Mouse (Mus musculus): ENCODE results near the gene Tox2. TPM values are rescaled to one million over a fixed set of nuclear protein-coding genes. Genes with fewer than 3 reads are reported as not detected.

Tox2 gene
- polyA plus RNA-seq, 1 experiment from 2014 or later, result 4.4 TPM

- Histone ChIP-seq H3K27me3 (replicated peaks) (no peaks in the 10 kb centered on the region), H3K9ac (no peak overlapping the region), H3K4me1 (no peaks in the 10 kb centered on the region), H3K4me3 (replicated peaks) (no peak overlapping the region), H3K27ac (no peak overlapping the region), H3K36me3 (no peaks in the 10 kb centered on the region), H3K4me2 (no peak overlapping the region), H3K9me3 (no peaks in the 10 kb centered on the region)
- WGBS, result 61% methylated on average over 12 of the region's 12 CpGs
- ATAC-seq (ENCODE audit: insufficient read depth, low FRiP score, low read depth), result no peak
Observed at GRCm38 (mm10) chr2:163237999-163238529, 35.1 kb downstream of the Tox2 start.

DNA sequence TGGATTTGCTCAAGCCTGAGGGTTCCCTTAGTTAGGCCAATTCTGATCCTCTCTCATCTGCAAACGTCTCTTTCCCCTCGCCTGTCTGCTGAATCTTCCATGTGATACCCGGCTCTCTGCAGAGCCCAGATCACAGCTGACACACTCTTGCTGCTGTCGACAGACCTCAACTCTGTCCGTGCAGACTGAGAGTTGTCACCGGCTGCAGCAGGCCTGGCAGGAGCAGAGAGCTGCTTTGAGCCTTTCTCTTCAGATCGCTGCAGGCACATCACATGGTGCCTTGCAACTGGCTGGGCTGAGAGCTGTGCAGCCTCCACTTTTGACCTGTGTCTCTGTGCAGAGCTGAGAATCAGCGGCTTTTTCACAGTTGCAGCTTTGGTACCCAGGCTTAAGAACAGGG is 37.0 kb downstream of the Tox2 start:
- H3K27ac ChIP-seq, result 0 out of 2 replicates have a peak overlapping the region, but pooled peaks have one; percentile 7
- ATAC-seq (ENCODE audit: insufficient read depth, low FRiP score, low read depth), result no peak
- H3K36me3 ChIP-seq, result no peaks in the 10 kb centered on the region
- no peaks in the 10 kb centered on the region for H3K4me1 ChIP-seq
- no peak overlapping the region for H3K9ac ChIP-seq
- H3K27me3 ChIP-seq (replicated peaks), result no peaks in the 10 kb centered on the region
- H3K9me3 ChIP-seq, result no peaks in the 10 kb centered on the region
- H3K4me3 ChIP-seq (replicated peaks), result no peak overlapping the region
- H3K4me2 ChIP-seq, result no peak overlapping the region
- WGBS, result 49% methylated on average over 8 of the region's 8 CpGs

- Histone ChIP-seq H3K27ac (no peak overlapping the region), H3K9ac (no peak overlapping the region), H3K4me3 (replicated peaks) (no peak overlapping the region), H3K4me1 (no peaks in the 10 kb centered on the region), H3K36me3 (no peaks in the 10 kb centered on the region), H3K4me2 (no peak overlapping the region), H3K9me3 (no peaks in the 10 kb centered on the region), H3K27me3 (replicated peaks) (no peaks in the 10 kb centered on the region)
- 23% methylated on average over 5 of the region's 5 CpGs for WGBS
- ATAC-seq (ENCODE audit: insufficient read depth, low FRiP score, low read depth), result no peak
Observed at GRCm38 (mm10) chr2:163241867-163242266, 38.9 kb downstream of the Tox2 start.

DNA sequence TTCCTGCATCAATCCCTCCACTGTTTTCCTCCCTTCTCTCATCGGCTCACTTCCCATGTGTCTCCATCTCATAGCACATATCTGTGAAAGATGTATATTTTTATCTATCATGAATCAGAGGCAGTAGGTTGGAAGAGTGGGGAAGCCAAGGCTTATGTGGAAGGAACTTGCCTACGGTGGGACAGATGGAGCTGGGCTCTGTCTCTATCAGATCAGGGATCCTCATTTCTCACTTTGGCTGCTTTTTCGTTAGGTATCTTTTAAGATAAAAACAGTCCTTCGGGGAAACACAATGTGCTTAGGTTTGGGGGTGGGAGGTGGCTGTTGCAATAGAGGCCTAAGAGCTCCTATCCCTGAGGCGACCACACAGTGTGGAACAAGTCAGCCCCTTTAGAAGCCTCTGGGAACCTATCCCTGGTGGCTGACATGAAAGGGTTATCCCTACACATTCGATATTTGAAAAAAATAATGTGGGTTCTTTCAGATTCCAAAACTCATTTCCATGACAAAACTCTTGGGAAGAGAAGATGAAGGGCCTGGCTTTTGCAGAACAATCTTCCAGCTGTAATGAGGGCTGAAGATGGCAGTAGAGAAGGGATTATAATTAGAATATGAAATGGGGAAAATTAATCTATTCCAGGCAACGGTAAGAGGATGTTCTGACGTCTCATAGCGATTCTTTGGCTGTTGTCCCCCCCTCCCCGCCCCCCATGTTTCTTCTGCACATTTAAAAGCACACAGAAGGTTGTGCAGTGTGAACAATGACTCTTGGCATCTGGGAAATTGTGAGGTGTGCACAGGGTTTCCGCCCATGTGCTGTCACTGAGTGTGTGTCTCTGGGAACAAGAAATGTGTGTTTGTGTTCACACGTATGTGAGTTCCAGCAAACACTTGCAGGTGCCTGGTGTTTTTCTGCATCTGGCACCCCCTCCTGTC is 41.3 kb downstream of the Tox2 start:
- ATAC-seq (ENCODE audit: insufficient read depth, low FRiP score, low read depth), result no peak
- H3K4me3 ChIP-seq (replicated peaks), result no peak overlapping the region

DNA sequence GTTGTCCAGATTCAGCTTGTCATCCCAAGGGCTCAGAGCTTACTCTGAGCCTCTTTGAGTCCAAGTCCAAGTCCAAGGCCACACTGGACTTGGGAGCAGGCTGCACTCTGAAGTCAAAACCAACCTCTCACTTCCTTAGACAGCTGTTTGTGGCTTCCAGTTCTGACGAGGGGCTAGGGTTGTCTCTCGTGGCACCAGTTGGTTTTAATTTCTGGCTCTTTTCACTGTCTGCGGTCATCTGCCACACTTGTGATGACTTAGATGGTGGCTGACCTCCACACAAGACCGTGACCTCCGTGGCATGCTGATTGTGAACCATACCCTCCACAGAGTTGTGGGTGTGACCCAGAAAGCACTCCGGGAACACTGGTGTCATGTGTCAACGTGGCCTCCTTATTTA is 46.0 kb downstream of the Tox2 start:
- Histone ChIP-seq H3K9me3 (no peaks in the 10 kb centered on the region), H3K4me1 (no peaks in the 10 kb centered on the region), H3K27ac (no peak overlapping the region), H3K4me2 (no peak overlapping the region), H3K4me3 (replicated peaks) (no peak overlapping the region), H3K36me3 (no peaks in the 10 kb centered on the region), H3K27me3 (replicated peaks) (no peaks in the 10 kb centered on the region), H3K9ac (no peak overlapping the region)
- no peak for ATAC-seq (ENCODE audit: insufficient read depth, low FRiP score, low read depth)
- WGBS, result 66% methylated on average over 7 of the region's 7 CpGs

More for the DNA sequence above, 41.3 kb downstream of the Tox2 start:
- Histone ChIP-seq H3K27ac (no peak overlapping the region), H3K9me3 (no peaks in the 10 kb centered on the region), H3K9ac (no peak overlapping the region), H3K4me2 (no peak overlapping the region), H3K27me3 (replicated peaks) (no peaks in the 10 kb centered on the region), H3K4me1 (no peaks in the 10 kb centered on the region), H3K36me3 (no peaks in the 10 kb centered on the region)
- WGBS, result 76% methylated on average over 12 of the region's 12 CpGs

DNA sequence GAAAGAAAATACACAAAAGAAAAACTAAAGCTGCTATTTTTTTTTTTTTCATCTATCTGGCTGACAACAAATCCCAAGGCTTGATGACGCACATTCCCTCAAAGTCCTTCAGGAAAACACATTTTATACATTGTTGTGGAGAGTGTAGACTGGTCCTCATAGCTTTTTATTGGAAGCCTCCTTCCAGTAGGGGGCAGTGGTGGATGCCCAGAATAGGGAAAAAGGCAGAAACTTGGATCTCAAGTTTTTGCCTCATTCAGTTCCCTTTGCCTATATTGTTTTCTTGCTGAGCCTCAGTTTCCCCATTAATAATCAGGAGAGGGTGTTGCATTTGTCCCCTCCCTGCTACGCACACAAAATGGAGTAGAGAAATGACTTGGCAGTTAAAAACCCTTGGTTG is 49.7 kb downstream of the Tox2 start:
- Histone ChIP-seq H3K9me3 (no peaks in the 10 kb centered on the region), H3K4me2 (no peak overlapping the region), H3K4me3 (replicated peaks) (no peak overlapping the region), H3K36me3 (no peaks in the 10 kb centered on the region), H3K27me3 (replicated peaks) (no peaks in the 10 kb centered on the region), H3K9ac (no peak overlapping the region), H3K4me1 (no peaks in the 10 kb centered on the region), H3K27ac (no peak overlapping the region)
- 92% methylated on average over 2 of the region's 2 CpGs for WGBS
- ATAC-seq (ENCODE audit: insufficient read depth, low FRiP score, low read depth), result no peak

- 48% methylated on average over 22 of the region's 22 CpGs for WGBS
- no peak overlapping the region for H3K4me2 ChIP-seq
- ATAC-seq (ENCODE audit: insufficient read depth, low FRiP score, low read depth), result peak; percentile 43; the same call in 1 of the 2 replicates
Observed at GRCm38 (mm10) chr2:163253248-163254099, 50.5 kb downstream of the Tox2 start.

GRCm38 (mm10) chr2:163254228-163254627 is 51.3 kb downstream of the Tox2 start:
- 88% methylated on average over 6 of the region's 6 CpGs for WGBS
- H3K4me3 ChIP-seq (replicated peaks), result no peak overlapping the region
- no peak overlapping the region for H3K27ac ChIP-seq
- H3K36me3 ChIP-seq, result no peaks in the 10 kb centered on the region
- H3K27me3 ChIP-seq (replicated peaks), result no peaks in the 10 kb centered on the region
- ATAC-seq (ENCODE audit: insufficient read depth, low FRiP score, low read depth), result no peak
- H3K4me1 ChIP-seq, result no peaks in the 10 kb centered on the region
- H3K9ac ChIP-seq, result no peak overlapping the region
- H3K9me3 ChIP-seq, result no peaks in the 10 kb centered on the region
- no peak overlapping the region for H3K4me2 ChIP-seq

More at GRCm38 (mm10) chr2:163253248-163254099, 50.5 kb downstream of the Tox2 start:
- H3K9me3 ChIP-seq, result no peaks in the 10 kb centered on the region
- no peaks in the 10 kb centered on the region for H3K4me1 ChIP-seq
- H3K36me3 ChIP-seq, result no peaks in the 10 kb centered on the region
- no peak overlapping the region for H3K4me3 ChIP-seq (replicated peaks)
- H3K9ac ChIP-seq, result no peak overlapping the region
- H3K27ac ChIP-seq, result no peak overlapping the region
- H3K27me3 ChIP-seq (replicated peaks), result no peaks in the 10 kb centered on the region

DNA sequence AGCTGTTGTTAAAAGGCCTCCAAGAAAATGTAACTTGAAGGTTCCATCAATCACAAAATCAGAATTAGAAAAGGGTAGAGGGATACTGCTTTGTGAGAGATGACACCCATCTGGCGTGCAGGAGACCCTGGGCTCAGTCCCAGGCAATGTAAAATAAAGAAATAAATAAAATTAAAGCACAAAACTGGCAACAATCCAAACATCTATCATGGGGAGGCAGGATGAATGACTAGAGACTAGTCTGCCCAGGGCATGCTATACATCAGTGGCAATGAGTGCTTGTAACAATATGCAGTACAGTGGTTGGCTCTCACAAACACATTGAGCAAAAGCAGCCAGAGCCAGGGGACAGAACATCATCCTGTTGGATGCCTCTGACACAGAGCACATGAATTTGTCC is 53.8 kb downstream of the Tox2 start:
- Histone ChIP-seq H3K9me3 (no peaks in the 10 kb centered on the region), H3K9ac (no peak overlapping the region), H3K36me3 (no peaks in the 10 kb centered on the region), H3K4me3 (replicated peaks) (no peak overlapping the region), H3K27me3 (replicated peaks) (no peaks in the 10 kb centered on the region), H3K4me2 (no peak overlapping the region), H3K27ac (no peak overlapping the region), H3K4me1 (no peaks in the 10 kb centered on the region)
- 37% methylated on average over 1 of the region's 1 CpGs for WGBS
- ATAC-seq (ENCODE audit: insufficient read depth, low FRiP score, low read depth), result no peak

DNA sequence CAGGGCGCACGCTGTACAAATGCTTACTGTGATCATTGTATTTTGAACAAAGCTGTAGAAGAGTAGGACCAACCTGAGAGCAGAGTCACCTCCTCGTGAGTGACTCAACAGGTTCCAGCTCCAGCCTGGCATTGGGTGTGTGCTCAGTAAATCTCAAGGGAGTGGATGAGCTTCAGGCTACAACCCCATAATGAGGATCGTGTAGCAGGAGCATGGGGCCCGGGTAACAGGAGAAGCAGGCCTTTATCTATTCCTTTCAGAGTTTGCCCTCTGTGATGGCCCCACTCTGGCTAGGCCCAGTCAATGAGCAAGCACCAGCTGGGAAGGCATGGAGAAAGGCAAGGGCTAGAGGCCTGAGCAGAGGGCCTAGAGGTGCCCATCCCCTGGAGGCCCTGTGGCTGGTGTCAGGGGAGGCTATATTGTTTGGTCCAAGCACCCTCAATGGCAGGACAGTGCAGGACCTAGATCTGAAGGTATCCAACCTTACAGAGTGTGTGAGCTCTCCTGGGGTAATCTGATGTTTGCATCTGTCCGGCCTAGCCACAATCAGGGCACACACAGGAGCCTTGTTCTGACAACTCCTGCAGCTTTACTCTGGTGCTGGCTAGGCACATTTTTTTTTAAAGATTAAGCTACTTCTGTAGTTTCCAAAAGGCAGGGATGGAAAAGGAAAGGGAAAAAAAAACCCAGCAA is 58.6 kb downstream of the Tox2 start:
- Histone ChIP-seq H3K4me2 (no peak overlapping the region), H3K27me3 (replicated peaks) (no peaks in the 10 kb centered on the region), H3K4me1 (no peaks in the 10 kb centered on the region), H3K4me3 (replicated peaks) (no peak overlapping the region), H3K9me3 (no peaks in the 10 kb centered on the region), H3K36me3 (no peaks in the 10 kb centered on the region), H3K27ac (no peak overlapping the region), H3K9ac (no peak overlapping the region)
- WGBS, result 61% methylated on average over 6 of the region's 6 CpGs
- ATAC-seq (ENCODE audit: insufficient read depth, low FRiP score, low read depth), result peak; percentile 62; the same call in 1 of the 2 replicates

GRCm38 (mm10) chr2:163262055-163262420 is 59.1 kb downstream of the Tox2 start:
- H3K4me2 ChIP-seq, result no peak overlapping the region
- ATAC-seq (ENCODE audit: insufficient read depth, low FRiP score, low read depth), result no peak
- no peak overlapping the region for H3K27ac ChIP-seq
- H3K9me3 ChIP-seq, result no peaks in the 10 kb centered on the region
- H3K9ac ChIP-seq, result no peak overlapping the region
- no peaks in the 10 kb centered on the region for H3K4me1 ChIP-seq
- H3K27me3 ChIP-seq (replicated peaks), result no peaks in the 10 kb centered on the region
- WGBS, result 81% methylated on average over 4 of the region's 4 CpGs
- no peaks in the 10 kb centered on the region for H3K36me3 ChIP-seq
- H3K4me3 ChIP-seq (replicated peaks), result no peak overlapping the region

Data from stomach, embryonic 15.5 days (tissue).